Mouse (Mus musculus): ENCODE data around the gene Scrt2. TPM values are rescaled to one million over a fixed set of nuclear protein-coding genes. Genes with fewer than 3 reads are reported as not detected.

Scrt2 gene
- 1.4 and 4.0 TPM in 2 replicates for polyA plus RNA-seq (2021; fragmentation: Nextera tagmentation)
- long read RNA-seq, experiment 1, partial matches to known transcripts = 0 of 3 reads
- long read RNA-seq, experiment 1, other reads (novel, unspliced or antisense) = 3 of 3 reads
- long read RNA-seq, experiment 2 = 0 reads

DNA sequence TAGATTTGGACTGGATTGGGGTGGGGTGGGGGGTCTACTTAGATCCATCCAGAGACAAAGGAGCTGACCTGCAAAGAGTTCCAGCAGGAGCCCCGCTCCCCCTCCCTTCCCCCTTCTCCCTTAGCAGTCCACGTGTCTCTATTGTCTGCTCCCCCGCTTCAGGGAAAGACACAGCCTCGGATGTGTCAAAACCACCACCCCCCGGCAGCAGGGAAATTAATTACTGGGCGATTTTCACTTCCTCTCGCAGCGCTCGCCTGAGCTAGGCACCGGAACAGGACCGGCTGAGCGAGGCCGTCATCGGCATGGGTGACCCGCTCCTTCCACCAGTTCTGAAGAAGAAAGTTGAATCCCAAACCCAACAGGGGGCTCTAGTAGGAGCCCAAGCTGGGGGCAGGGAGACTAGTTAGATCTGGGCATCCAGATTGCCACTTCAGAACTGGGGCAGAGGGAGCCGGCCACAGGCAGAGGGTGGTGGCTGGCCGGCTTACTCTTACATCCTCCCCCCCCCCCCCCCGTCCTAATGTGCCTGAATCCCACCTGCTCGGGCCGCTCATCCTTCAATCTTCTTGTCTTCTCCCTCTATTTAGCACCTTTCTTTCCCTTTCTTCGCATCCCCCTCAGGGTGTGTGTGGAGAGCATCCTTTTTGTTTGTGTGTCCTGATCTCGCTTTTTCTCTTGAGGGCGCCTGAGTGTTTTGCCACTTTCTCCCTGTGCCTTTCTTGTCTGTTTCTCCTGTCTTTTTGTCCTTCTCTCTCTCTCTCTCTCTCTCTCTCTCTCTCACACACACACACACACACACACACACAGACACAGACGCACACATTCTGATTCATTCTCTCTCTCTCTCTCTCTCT is at the start of gene Scrt2:
Gene Scrt2 (plus strand): TSS at position 845 of the 857 bp plus-strand sequence.

DNA sequence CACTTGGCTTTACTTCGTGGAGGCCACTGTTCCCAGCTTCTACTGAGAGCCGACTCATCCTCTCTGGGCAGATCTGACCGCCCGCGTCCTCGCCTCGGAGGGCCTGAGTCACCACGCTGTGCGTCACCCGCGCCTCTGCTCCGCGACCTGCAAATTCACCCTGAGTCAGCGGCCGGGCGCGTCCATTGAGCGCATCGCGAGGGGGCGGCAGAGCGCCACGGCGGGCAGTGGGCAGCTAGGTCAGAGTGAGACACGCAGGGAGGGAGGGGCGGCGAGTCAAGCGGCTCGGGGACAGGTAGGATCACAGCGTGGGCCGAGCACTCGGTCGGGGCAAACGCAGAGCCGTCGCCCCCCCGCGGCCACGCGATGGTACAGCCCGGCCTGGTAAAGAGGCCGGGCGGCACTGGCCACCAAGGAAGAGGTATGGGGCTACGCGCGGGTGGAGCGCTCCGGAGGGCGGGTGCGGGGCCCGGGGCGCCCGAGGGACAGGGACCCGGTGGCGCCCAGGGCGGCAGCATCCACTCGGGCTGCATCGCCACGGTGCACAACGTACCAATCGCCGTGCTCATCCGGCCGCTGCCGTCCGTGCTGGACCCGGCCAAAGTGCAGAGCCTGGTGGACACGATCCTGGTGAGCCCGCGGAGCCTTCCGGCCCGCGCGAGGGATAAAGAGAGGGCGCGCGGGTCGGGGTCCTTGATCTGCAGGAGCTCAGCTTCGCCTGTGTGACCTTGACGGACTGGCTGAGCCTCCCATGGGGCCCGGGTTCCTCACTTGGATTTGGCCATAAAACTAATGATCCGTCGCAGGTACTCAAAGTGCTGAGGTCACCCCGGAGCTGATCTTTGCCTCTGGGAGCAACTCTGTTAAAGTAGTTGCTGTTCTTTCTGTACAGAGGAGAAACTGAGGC is 24.2 kb downstream of the Scrt2 start, which contains the start of gene Srxn1:
Gene Srxn1 (plus strand): TSS at position 199 of the 907 bp plus-strand sequence.

GRCm38 (mm10) chr2:152143279-152144157 is 62.2 kb downstream of the Scrt2 start, which contains the start of gene Tcf15:
TSS of gene Tcf15 (plus strand) at chr2:152143561.

Other genes with a start within 250 kb of the Scrt2 start
- 0.06 and 0.11 TPM in 2 replicates for gene Rspo4, start 238.6 kb upstream of the Scrt2 start, polyA plus RNA-seq (2021; fragmentation: Nextera tagmentation)
- 0.06 TPM in 1 of 2 replicates, not detected in the other for gene Angpt4, start 170.3 kb upstream of the Scrt2 start, polyA plus RNA-seq (2021; fragmentation: Nextera tagmentation)
- gene Fam110a, start 101.3 kb upstream of the Scrt2 start, polyA plus RNA-seq (2021; fragmentation: Nextera tagmentation) = 8.9 and 10.1 TPM in 2 replicates
- 1.6 and 2.2 TPM in 2 replicates for gene Slc52a3, start 85.0 kb upstream of the Scrt2 start, polyA plus RNA-seq (2021; fragmentation: Nextera tagmentation)
- gene Srxn1, start 24.0 kb downstream of the Scrt2 start, polyA plus RNA-seq (2021; fragmentation: Nextera tagmentation) = 31.5 and 44.8 TPM in 2 replicates
- gene Tcf15, start 62.0 kb downstream of the Scrt2 start, polyA plus RNA-seq (2021; fragmentation: Nextera tagmentation) = 2.1 TPM in 1 of 2 replicates, not detected in the other
- gene Csnk2a1, start 145.3 kb downstream of the Scrt2 start, polyA plus RNA-seq (2021; fragmentation: Nextera tagmentation) = 169 and 236 TPM in 2 replicates
- 11.6 and 23.2 TPM in 2 replicates for gene Tbc1d20, start 212.3 kb downstream of the Scrt2 start, polyA plus RNA-seq (2021; fragmentation: Nextera tagmentation)

Data from left cerebral cortex, adult 6 months (tissue).